Mouse (Mus musculus) lung, adult 2 months (tissue): ENCODE data around the gene Ttc34.

Experiments
- CTCF ChIP-seq: fragments of 200-500 bp; IDR thresholded peaks from 2 replicates; pipeline ENCODE4 v1.5.1; 2011; ENCODE audit warnings: mild to moderate bottlenecking, low read length, control low read depth; ENCODE audit not compliant: insufficient read depth
- POLR2A ChIP-seq: fragments of 200-500 bp; IDR thresholded peaks from 2 replicates; pipeline ENCODE4 v1.6.1; 2011; ENCODE audit warnings: low read depth, mild to moderate bottlenecking, control low read depth, low read length, borderline replicate concordance; ENCODE audit errors: extremely low read depth

- TF ChIP-seq CTCF (no peak), POLR2A (no peak)
These were observed 67.2 kb downstream of the Ttc34 start for GRCm38 (mm10) chr4:154904185-154905071.
